Mouse (Mus musculus): ENCODE data around the gene A930017K11Rik. TPM values are rescaled to one million over a fixed set of nuclear protein-coding genes. Genes with fewer than 3 reads are reported as not detected.

The A930017K11Rik gene
- polyA plus RNA-seq, 1 experiment from 2014 or later = 0.19 TPM

DNA sequence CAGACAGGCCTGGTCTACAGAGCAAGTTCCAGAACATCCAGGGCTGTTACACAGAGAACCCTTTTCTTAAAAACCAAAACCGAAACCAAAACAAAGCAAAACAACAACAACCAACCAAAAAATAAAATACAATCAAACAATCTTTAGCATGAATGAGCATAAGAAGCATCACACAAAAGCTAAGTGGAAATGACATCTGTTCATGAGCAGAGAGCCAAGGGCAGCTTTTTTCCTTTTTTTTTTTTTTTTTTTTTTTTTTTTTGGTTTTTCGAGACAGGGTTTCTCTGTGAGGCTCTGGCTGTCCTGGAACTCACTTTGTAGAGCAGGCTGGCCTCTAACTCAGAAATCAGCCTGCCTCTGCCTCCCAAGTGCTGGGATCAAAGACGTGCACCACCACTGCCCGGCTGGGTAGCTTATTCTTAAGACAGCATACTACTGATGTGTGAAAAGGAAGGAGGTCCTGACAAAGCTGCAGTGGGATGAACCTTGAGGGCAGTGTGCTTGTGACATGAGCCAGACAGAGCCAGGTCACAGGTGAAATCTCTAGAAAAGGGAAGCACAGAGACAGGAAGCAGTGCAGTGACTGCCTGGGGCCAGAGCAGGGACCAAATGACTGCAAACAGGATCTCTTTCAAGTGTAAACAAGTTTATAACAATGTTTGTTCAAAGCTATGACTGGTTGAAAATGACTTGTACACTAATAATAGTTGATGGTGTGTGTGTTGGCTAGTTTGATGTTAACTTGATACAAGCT lies 18.8 kb upstream of the A930017K11Rik start:
- Histone ChIP-seq H3K36me3 (peaks cover 19% of the 10 kb centered on the region), H3K4me3 (no peak overlapping the region), H3K4me1 (no peaks in the 10 kb centered on the region), H3K27me3 (ENCODE audit: low read depth, poor library complexity, severe bottlenecking) (no peaks in the 10 kb centered on the region), H3K9me3 (replicated peaks) (no peaks in the 10 kb centered on the region), H3K27ac (replicated peaks) (no peak overlapping the region)
- WGBS = 93% methylated on average over 4 of the region's 4 CpGs
- DNase-seq (ENCODE audit: low spot score) = no peak

DNA sequence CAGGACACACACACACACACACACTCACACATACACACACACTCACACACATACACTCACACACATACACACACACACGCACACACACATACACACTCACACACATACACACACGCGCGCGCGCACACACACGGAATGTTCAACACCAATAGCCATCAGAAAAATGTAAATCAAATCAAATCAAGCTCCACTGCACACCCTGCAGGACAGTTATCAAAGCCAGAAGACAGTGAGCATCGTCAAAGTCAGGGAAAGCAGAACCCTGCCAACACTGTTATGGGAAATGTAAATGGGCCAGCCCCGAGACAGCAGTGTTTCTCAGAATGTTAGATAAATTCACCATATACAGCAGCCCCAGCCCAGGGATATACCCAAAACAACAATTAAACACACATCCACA lies 18.1 kb upstream of the A930017K11Rik start:
- DNase-seq (ENCODE audit: low spot score) = no peak
- Histone ChIP-seq H3K4me3 (no peak overlapping the region), H3K36me3 (peaks cover 22% of the 10 kb centered on the region), H3K27me3 (ENCODE audit: low read depth, poor library complexity, severe bottlenecking) (no peaks in the 10 kb centered on the region), H3K27ac (replicated peaks) (no peak overlapping the region), H3K4me1 (no peaks in the 10 kb centered on the region), H3K9me3 (replicated peaks) (no peaks in the 10 kb centered on the region)
- 96% methylated on average over 9 of the region's 9 CpGs for WGBS

DNA sequence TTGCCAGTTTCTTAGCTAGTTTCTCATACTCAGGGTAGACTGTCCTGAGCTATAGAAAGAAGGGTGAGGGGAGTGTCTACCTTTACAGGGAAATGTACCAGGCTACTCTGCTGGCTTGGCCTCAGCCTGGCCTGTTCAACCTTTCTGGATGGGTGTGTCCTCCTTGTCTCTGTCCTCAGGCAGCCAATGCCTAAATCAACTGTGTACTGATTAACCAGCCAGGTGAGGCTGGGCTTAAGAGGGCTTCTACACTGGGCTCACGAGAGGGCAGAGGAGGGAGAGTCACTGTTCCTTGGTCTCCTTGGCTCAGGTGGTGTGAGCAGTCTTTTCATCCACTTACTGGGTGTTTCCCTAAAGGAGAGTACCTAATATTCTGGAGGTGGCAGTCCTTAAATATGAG lies 15.8 kb upstream of the A930017K11Rik start:
- Histone ChIP-seq H3K27ac (replicated peaks) (no peak overlapping the region), H3K36me3 (peaks cover 45% of the 10 kb centered on the region), H3K4me1 (no peaks in the 10 kb centered on the region), H3K27me3 (ENCODE audit: low read depth, poor library complexity, severe bottlenecking) (no peaks in the 10 kb centered on the region), H3K4me3 (no peak overlapping the region), H3K9me3 (replicated peaks) (no peaks in the 10 kb centered on the region)
- DNase-seq (ENCODE audit: low spot score) = no peak
- 79% methylated on average over 1 of the region's 1 CpGs for WGBS

DNA sequence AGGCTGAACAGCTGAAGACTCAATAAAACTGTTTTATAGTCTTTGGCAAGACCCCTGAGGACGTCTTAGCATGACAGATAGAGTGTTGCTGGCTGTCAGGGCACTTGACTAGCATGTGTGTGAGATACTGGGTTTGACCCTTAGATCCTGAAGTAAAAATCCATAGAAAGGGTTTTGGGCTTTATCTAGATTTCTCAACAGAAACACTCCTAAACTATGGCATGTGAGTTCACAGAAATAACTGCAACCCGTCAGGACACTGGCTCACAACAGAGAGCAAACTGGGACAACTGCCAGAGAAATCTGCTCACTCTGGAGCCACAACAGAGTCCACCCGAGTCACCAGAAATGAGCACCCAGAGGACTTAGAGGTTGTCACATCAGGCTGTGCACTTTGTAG lies 15.3 kb upstream of the A930017K11Rik start:
- H3K4me3 ChIP-seq = no peak overlapping the region
- no peak overlapping the region for H3K27ac ChIP-seq (replicated peaks)
- DNase-seq (ENCODE audit: low spot score) = no peak
- no peaks in the 10 kb centered on the region for H3K9me3 ChIP-seq (replicated peaks)
- H3K4me1 ChIP-seq = no peaks in the 10 kb centered on the region
- 90% methylated on average over 3 of the region's 3 CpGs for WGBS
- peaks cover 45% of the 10 kb centered on the region for H3K36me3 ChIP-seq
- H3K27me3 ChIP-seq (ENCODE audit: low read depth, poor library complexity, severe bottlenecking) = no peaks in the 10 kb centered on the region

DNA sequence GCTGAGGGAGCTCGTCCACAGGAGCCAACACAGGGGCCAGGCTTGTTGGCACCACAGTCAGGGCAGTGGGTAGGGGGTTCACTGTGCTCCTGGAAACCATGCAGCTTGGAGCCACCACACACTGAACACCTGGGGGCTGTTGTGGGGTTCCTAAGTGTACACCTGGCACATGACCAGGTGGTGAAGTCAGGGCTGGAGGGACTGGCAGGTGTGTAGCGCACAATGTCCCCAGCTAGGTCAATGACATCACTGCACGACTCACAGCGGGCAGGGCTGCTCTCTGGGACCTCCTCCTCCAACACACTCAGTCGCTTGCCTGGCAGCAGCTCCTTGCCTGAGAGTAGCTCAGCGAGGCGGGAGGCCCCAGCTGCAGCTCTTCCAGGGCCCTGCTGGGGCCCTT lies 11.9 kb upstream of the A930017K11Rik start:
- Histone ChIP-seq H3K36me3 (peaks cover 68% of the 10 kb centered on the region), H3K4me1 (no peaks in the 10 kb centered on the region), H3K27me3 (ENCODE audit: low read depth, poor library complexity, severe bottlenecking) (no peaks in the 10 kb centered on the region), H3K27ac (replicated peaks) (0 out of 2 replicates have a peak overlapping the region, but pooled peaks have one; percentile 4), H3K4me3 (no peak overlapping the region), H3K9me3 (replicated peaks) (no peaks in the 10 kb centered on the region)
- DNase-seq (ENCODE audit: low spot score) = no peak
- 90% methylated on average over 7 of the region's 7 CpGs for WGBS

DNA sequence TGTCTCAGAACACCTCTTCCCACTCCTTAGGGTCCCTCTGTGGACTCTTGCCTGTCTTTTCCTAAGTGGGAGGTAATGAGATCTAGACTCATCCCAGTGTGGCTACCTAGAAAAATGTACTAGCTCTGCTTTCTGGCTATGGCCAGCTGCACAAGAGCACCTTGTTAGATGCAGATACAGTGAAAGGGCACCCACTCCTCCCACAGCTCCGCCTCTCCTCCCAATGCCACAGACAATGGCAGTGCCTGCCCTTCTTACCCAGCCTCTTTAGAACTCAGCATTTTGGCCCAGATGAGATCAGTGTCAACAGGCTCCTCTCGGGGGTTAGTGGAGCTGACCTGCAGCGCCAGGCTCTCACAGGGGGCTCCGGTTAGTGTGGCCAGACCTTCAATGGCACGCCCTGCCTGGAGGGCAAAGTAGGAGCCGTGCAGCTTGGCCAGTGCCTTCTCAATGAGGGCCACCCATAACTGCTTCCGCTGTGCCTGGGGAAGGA lies 10.1 kb upstream of the A930017K11Rik start:
- Histone ChIP-seq H3K4me3 (no peak overlapping the region), H3K27me3 (ENCODE audit: low read depth, poor library complexity, severe bottlenecking) (no peaks in the 10 kb centered on the region), H3K36me3 (peaks cover 85% of the 10 kb centered on the region), H3K4me1 (no peaks in the 10 kb centered on the region), H3K9me3 (replicated peaks) (no peaks in the 10 kb centered on the region), H3K27ac (replicated peaks) (no peak overlapping the region)
- DNase-seq (ENCODE audit: low spot score) = no peak
- 93% methylated on average over 7 of the region's 7 CpGs for WGBS

DNA sequence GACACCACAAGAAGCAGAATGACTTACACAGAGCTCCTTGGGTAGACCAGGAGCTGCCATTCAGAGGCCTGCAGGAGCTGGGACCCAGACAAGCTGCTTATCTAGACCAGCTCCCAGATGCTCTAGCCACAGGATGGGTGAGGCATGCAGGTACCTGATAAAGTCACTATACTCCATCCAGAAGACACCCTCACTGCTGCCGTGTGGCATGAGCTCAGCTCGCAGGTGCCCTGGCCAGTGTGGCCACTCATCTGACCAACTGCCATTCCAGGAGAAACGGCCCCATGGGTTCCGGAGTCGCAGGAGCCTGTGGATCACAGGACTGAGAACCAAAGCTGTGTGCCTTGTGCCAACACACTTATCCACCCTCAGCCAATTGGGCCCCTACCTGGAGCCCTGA lies 9.2 kb upstream of the A930017K11Rik start:
- no peak for DNase-seq (ENCODE audit: low spot score)
- 94% methylated on average over 5 of the region's 5 CpGs for WGBS
- no peak overlapping the region for H3K4me3 ChIP-seq
- H3K4me1 ChIP-seq = 0 out of 2 replicates have a peak, but pooled peaks cover 2% of the 10 kb centered on the region
- no peak overlapping the region for H3K27ac ChIP-seq (replicated peaks)
- no peaks in the 10 kb centered on the region for H3K27me3 ChIP-seq (ENCODE audit: low read depth, poor library complexity, severe bottlenecking)
- H3K9me3 ChIP-seq (replicated peaks) = no peaks in the 10 kb centered on the region
- H3K36me3 ChIP-seq = peaks cover 89% of the 10 kb centered on the region

DNA sequence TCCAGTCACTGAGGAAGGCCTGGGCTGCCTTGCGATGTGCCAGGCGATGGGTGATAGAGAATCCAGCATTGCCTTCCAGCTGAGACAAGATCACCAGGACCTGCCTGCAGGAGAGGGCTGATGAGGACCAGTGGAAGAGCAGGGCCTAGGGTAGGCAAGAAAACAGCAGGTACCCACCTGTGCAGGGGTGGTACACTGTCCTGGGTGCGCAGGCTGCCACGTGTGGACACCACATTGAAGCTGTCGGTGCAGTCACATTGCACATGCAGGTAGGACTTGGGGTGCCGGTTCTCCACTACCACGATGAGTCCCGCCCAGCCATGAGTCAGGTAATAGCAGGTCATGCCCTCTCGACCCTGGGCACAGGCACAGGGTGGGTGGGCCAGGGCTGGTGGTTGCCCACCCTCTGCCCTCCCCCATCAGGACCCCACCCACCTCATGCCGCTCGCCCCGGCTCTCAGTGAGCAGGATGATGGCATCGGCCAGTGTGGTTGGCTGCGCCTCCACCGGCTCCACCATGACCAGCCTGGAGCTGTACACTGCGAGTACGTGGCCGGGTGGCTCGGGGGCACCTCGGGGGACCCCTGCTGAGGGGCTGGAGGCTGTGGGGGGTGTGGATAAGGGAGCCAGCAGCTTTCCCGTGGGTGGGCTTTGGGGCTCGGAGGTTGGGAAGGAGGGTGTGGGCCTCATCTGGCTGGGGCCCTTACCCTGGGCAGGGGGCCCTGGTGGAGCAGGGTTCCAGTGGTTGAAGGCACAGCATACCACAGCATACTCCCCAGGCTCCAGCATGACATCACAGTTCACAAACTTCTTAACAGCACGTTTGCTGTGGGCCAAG lies 7.5 kb upstream of the A930017K11Rik start:
- H3K4me1 ChIP-seq = 0 out of 2 replicates have a peak, but pooled peaks cover 2% of the 10 kb centered on the region
- H3K27ac ChIP-seq (replicated peaks) = no peak overlapping the region
- DNase-seq (ENCODE audit: low spot score) = no peak
- WGBS = 97% methylated on average over 23 of the region's 23 CpGs
- H3K4me3 ChIP-seq = no peak overlapping the region
- H3K27me3 ChIP-seq (ENCODE audit: low read depth, poor library complexity, severe bottlenecking) = 0 out of 2 replicates have a peak, but pooled peaks cover under 1% of the 10 kb centered on the region
- no peaks in the 10 kb centered on the region for H3K9me3 ChIP-seq (replicated peaks)
- H3K36me3 ChIP-seq = peaks cover 77% of the 10 kb centered on the region

DNA sequence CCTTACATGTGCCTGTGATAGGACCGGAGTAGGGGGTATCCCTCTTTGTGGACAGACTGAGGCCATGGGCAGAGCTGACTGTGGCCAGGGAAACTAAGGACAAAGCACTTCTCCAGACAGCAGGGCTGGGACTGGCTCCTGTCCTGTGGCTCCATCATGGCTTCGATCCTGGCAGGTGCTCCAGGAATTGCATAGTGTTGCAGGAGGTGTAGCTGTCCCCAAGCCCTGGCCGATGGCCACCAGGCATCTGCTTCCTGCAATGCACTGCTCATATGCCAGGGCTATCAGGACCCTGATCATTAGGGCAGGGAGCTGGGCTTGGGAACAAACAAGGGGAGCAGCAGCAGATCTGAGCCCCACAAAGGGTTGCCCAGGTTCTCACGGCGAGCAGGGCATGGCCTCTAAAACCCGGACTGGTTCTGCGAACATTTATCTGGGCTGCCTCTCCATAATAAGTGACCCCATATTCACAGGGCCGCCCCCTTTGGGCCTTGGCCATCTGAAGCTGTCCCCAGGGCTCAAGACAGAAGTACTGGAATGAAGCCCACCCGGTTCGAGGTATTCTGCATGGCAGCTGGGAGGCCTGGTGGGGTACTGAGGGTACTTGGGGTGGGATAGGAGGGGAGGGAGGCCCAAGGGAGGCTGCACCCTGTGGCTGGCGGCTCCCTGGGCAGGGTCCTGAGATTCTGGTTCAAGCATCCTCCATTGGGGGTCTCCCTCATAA lies 6.6 kb upstream of the A930017K11Rik start:
- H3K36me3 ChIP-seq = peaks cover 68% of the 10 kb centered on the region
- no peak overlapping the region for H3K27ac ChIP-seq (replicated peaks)
- H3K4me3 ChIP-seq = no peak overlapping the region
- DNase-seq (ENCODE audit: low spot score) = no peak
- 92% methylated on average over 11 of the region's 11 CpGs for WGBS
- peaks cover 10% of the 10 kb centered on the region for H3K27me3 ChIP-seq (ENCODE audit: low read depth, poor library complexity, severe bottlenecking)
- H3K4me1 ChIP-seq = 0 out of 2 replicates have a peak, but pooled peaks cover 2% of the 10 kb centered on the region
- H3K9me3 ChIP-seq (replicated peaks) = no peaks in the 10 kb centered on the region

DNA sequence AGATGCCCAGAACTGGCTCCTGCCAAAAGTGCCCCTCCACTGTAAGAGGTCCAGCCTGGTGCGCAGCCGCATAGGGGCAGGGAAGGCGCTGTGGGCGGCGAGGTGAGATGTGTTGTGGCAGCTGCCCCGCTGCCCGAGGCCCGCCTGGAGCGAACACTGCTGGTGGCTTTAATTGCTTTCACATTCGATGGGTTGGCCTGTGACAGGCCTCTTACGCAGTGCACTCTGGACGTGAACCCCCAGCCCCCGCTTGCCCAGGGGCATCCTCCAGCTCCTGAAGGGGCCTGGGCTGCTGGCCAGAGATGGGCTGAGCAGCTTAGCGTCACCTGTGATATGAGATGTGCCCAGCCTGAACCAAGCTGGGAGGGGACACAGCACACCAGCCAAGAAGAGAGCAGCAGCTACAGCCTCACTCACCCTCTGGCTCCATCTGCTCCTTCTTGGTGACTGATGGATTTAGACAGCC lies 5.3 kb upstream of the A930017K11Rik start:
- H3K4me3 ChIP-seq = no peak overlapping the region
- peaks cover 55% of the 10 kb centered on the region for H3K36me3 ChIP-seq
- WGBS = 90% methylated on average over 14 of the region's 14 CpGs

DNA sequence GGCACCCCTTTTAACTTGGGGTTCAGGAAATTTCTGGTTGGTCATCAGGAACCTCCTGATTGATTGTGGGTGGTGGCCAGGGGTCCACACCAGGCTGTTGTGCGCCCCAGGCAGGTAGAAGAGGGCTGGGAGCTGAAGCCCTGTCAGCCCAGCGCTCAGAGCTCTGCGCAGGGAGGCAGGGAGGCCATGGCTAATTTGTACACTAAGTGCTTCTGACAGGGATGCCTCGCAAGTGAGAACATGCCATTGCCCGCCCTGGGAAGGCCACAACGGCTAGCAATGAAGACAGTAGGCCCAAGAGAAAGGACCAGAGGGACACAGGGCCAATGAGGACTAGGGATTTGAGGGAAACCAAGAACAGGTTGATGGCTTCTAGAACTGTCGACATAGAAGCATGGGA lies 4.3 kb upstream of the A930017K11Rik start:
- no peak overlapping the region for H3K27ac ChIP-seq (replicated peaks)
- WGBS = 88% methylated on average over 7 of the region's 7 CpGs
- no peak overlapping the region for H3K4me3 ChIP-seq
- peaks cover 11% of the 10 kb centered on the region for H3K4me1 ChIP-seq
- DNase-seq (ENCODE audit: low spot score) = no peak
- peaks cover 33% of the 10 kb centered on the region for H3K27me3 ChIP-seq (ENCODE audit: low read depth, poor library complexity, severe bottlenecking)
- H3K36me3 ChIP-seq = peaks cover 45% of the 10 kb centered on the region
- no peaks in the 10 kb centered on the region for H3K9me3 ChIP-seq (replicated peaks)

More for the DNA sequence above, 5.3 kb upstream of the A930017K11Rik start:
- Histone ChIP-seq H3K27me3 (ENCODE audit: low read depth, poor library complexity, severe bottlenecking) (peaks cover 23% of the 10 kb centered on the region), H3K4me1 (0 out of 2 replicates have a peak, but pooled peaks cover 2% of the 10 kb centered on the region), H3K27ac (replicated peaks) (no peak overlapping the region), H3K9me3 (replicated peaks) (no peaks in the 10 kb centered on the region)
- DNase-seq (ENCODE audit: low spot score) = no peak

DNA sequence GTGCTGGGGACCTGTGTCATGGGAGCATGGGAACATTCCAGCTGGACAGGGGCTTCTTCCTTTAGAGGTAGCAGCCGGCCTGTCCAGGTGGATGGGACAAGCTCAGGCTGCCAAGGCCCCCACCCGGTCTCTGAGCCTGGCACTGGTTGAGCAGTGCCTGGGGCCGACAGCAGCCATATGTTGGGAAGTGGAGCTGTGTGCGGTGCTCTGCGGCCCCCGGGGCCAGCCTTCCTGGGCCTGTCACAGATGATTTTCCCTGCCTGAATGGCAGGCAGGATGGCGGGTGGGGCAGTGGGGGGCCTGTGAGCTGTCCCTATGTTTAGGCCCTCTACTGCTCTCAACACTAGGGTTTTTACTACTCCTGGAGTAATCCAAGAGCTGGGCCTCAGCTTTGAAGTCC lies 3.8 kb upstream of the A930017K11Rik start:
- WGBS = 76% methylated on average over 7 of the region's 7 CpGs
- Histone ChIP-seq H3K4me1 (peaks cover 15% of the 10 kb centered on the region), H3K4me3 (no peak overlapping the region), H3K36me3 (peaks cover 41% of the 10 kb centered on the region), H3K27me3 (ENCODE audit: low read depth, poor library complexity, severe bottlenecking) (peaks cover 37% of the 10 kb centered on the region), H3K9me3 (replicated peaks) (no peaks in the 10 kb centered on the region), H3K27ac (replicated peaks) (no peak overlapping the region)
- no peak for DNase-seq (ENCODE audit: low spot score)

All from midbrain, embryonic 10.5 days (tissue).